Mouse (Mus musculus) lung, postnatal 36 days (tissue): ENCODE data around the gene Rnf187.

Experiments used
- DNase-seq: peaks from one replicate; pipeline ENCODE4 v3.0.0; 2022; ENCODE audit warnings: mixed read lengths

Rnf187 gene

GRCm38 (mm10) chr11:58894456-58894855, 44.3 kb downstream of the Rnf187 start:
- no peak for DNase-seq

- DNase-seq, result no peak
Measured at GRCm38 (mm10) chr11:58890511-58890910, 48.2 kb downstream of the Rnf187 start.

GRCm38 (mm10) chr11:58883756-58884155, 55.0 kb downstream of the Rnf187 start:
- no peak for DNase-seq
